Mouse (Mus musculus): ENCODE results near the gene Ap1s2.

The Ap1s2 gene

GRCm38 (mm10) chrX:163908337-163909250 is at the start of gene Ap1s2:
Gene Ap1s2 (plus strand): TSS chrX:163909017.
- peak; percentile 94 to 97 for DNase-seq

GRCm38 (mm10) chrX:163867711-163868379 is 41.0 kb upstream of the Ap1s2 start:
- no peak for DNase-seq

GRCm38 (mm10) chrX:163868659-163869278 is 40.0 kb upstream of the Ap1s2 start:
- no peak for DNase-seq

- no peak for DNase-seq
Measured at GRCm38 (mm10) chrX:163875932-163876331, 32.9 kb upstream of the Ap1s2 start.

- no peak for DNase-seq
Measured at GRCm38 (mm10) chrX:163876636-163877035, 32.2 kb upstream of the Ap1s2 start.

GRCm38 (mm10) chrX:163879039-163879438 is 29.8 kb upstream of the Ap1s2 start:
- DNase-seq, result no peak

GRCm38 (mm10) chrX:163879461-163879860 is 29.4 kb upstream of the Ap1s2 start:
- DNase-seq, result peak; percentile 1 to 39

- DNase-seq, result no peak
Measured at GRCm38 (mm10) chrX:163885539-163885981, 23.3 kb upstream of the Ap1s2 start.

- DNase-seq, result no peak
Measured at GRCm38 (mm10) chrX:163897354-163897753, 11.5 kb upstream of the Ap1s2 start.

- DNase-seq, result no peak
Measured at GRCm38 (mm10) chrX:163899431-163900020, 9.3 kb upstream of the Ap1s2 start.

GRCm38 (mm10) chrX:163906861-163907260 is 2.0 kb upstream of the Ap1s2 start:
- DNase-seq, result no peak

- no peak for DNase-seq
Measured at GRCm38 (mm10) chrX:163908003-163908336, 847 bp upstream of the Ap1s2 start.

- peak; percentile 10 to 48 for DNase-seq
Measured at GRCm38 (mm10) chrX:163909381-163909780, 564 bp downstream of the Ap1s2 start.

- peak in 1 of 2 experiments; percentile 2 for DNase-seq
Measured at GRCm38 (mm10) chrX:163912791-163913190, 4.0 kb downstream of the Ap1s2 start.

GRCm38 (mm10) chrX:163929550-163929949 is 20.7 kb downstream of the Ap1s2 start:
- no peak for DNase-seq

- no peak for DNase-seq
Measured at GRCm38 (mm10) chrX:163934731-163935130, 25.9 kb downstream of the Ap1s2 start.

- no peak for DNase-seq
Measured at GRCm38 (mm10) chrX:163938587-163938986, 29.8 kb downstream of the Ap1s2 start.

GRCm38 (mm10) chrX:163944381-163944780 is 35.6 kb downstream of the Ap1s2 start:
- DNase-seq, result no peak

GRCm38 (mm10) chrX:163951618-163952017 is 42.8 kb downstream of the Ap1s2 start:
- DNase-seq, result no peak

- DNase-seq, result no peak
Measured at GRCm38 (mm10) chrX:163957381-163957780, 48.6 kb downstream of the Ap1s2 start.

GRCm38 (mm10) chrX:163957803-163958466 is 49.1 kb downstream of the Ap1s2 start:
- peak; percentile 75 to 86 for DNase-seq

GRCm38 (mm10) chrX:163958467-163958875 is 49.7 kb downstream of the Ap1s2 start, which contains the start of gene Zrsr2:
Gene Zrsr2 (minus strand): TSS chrX:163958661.
- DNase-seq, result peak; percentile 93

Measured in kidney, postnatal 25 days (tissue).